Mouse (Mus musculus): ENCODE measurements around the gene Tbl2. TPM values are rescaled to one million over a fixed set of nuclear protein-coding genes. Genes with fewer than 3 reads are reported as not detected.
A peak's percentile ranks its signal among the peaks of the same experiment; 100 is the strongest.

Tbl2 gene
- polyA plus RNA-seq, 1 experiment, result 17.6 TPM

DNA sequence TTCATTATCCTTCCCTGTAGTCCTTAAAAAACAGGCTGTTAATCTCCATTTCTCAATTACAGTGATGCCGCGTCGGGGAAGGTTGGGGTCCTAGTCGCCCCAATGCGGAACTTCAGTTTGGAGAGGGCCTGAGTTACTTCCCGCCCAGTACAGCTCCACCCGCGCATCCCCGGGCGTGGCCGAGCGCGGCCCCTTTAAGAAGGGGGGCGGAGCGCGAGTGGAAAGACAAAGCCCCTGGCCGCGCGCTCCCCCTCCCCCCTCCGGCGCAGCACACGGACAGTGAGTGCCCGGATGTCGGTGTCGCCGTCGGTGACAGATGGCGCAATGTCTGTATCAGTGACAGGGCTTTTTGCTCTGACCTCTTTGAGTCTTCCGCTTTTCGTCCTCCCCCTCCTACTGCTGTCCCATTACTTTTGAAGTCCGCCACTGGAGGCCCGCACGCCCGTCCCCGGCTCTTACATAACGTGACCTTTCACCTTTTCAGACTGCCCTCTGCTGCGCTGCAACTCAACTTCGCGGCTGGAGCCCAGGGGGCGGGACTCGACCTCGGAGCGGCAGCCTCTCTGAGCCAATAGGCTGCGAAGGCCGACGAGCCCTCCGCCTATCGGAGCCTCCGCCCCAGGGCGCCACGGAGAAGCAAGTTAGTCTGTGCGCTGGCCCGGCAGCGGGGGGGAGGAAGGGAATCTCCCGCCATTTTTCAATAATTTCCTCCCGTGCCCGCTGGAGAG lies 37.3 kb downstream of the Tbl2 start, which contains the start of gene Baz1b:
Baz1b (plus strand) TSS at position 644 of the 728 bp plus-strand sequence.
- peak; percentile 99 to 100 for DNase-seq
- TF ChIP-seq CTCF (IDR thresholded peaks at IDR 0.05; ENCODE audit: borderline replicate concordance, insufficient read depth, low read depth, low read length), result no peak
- peak; percentile 57 for TF ChIP-seq POLR2A (IDR thresholded peaks at IDR 0.05; ENCODE audit: borderline replicate concordance, insufficient read depth, low read length)
- peaks cover 18% of the 10 kb centered on the region for H3K4me1 ChIP-seq (ENCODE audit: control insufficient read depth, insufficient read depth, low read length)
- H3K4me3 ChIP-seq (replicated peaks; ENCODE audit: insufficient read depth, low read depth, low read length), result peak within 1 kb of the TSS; percentile 55
- under 1% methylated on average over 57 of the region's 57 CpGs for WGBS
- no peaks in the 10 kb centered on the region for H3K27me3 ChIP-seq (ENCODE audit: control insufficient read depth, insufficient read depth, low read length)
- H3K27ac ChIP-seq (ENCODE audit: insufficient read depth, low read length), result peak within 1 kb of the TSS; percentile 89

DNA sequence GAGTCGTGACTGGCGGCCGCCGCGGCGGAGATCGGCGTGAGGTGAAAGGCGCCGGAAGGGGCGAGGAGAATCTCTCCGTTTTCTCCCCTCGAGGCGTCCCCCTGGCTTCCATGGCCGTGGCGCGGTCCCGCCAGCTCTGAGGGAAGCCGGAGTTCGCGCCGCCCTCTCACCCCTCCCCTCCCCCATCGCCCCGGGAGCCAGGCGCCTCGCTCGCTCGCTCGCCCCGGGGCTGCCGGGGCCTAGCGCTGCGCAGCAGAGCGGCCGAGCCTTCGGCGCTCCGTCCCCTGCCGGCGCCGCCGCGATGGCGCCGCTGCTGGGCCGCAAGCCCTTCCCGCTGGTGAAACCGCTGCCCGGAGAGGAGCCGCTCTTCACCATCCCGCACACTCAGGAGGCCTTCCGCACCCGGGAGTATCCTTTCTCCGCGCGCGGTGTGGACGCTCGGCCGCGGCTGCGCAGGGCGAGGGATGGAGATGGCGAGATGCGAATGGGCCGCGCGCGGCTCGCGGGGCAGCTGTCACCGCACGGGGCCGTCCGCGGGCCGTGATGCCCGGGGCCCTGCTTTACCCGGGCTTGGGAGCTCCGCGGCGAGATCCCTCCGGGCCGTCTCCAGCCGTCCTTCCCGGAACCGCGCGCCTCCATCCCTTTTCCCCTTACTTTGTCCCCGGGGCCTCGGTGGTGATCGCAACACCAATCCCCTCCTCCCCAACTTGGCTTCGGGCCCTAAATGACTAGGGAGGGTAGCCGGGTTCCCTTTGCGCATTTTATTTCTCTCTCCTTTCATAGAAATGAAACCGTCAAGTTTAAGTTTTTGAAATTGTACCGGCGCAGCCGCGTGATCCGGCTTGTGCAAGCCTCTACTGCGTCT lies 38.1 kb downstream of the Tbl2 start:
- Histone ChIP-seq H3K4me1 (ENCODE audit: control insufficient read depth, insufficient read depth, low read length) (peaks cover 14% of the 10 kb centered on the region), H3K4me3 (replicated peaks; ENCODE audit: insufficient read depth, low read depth, low read length) (peak overlapping the region; percentile 55), H3K27ac (ENCODE audit: insufficient read depth, low read length) (peak overlapping the region; percentile 86), H3K27me3 (ENCODE audit: control insufficient read depth, insufficient read depth, low read length) (no peaks in the 10 kb centered on the region)
- no peak for TF ChIP-seq POLR2A (IDR thresholded peaks at IDR 0.05; ENCODE audit: borderline replicate concordance, insufficient read depth, low read length)
- TF ChIP-seq CTCF (IDR thresholded peaks at IDR 0.05; ENCODE audit: borderline replicate concordance, insufficient read depth, low read depth, low read length), result no peak
- DNase-seq, result no peak
- WGBS, result under 1% methylated on average over 101 of the region's 102 CpGs

DNA sequence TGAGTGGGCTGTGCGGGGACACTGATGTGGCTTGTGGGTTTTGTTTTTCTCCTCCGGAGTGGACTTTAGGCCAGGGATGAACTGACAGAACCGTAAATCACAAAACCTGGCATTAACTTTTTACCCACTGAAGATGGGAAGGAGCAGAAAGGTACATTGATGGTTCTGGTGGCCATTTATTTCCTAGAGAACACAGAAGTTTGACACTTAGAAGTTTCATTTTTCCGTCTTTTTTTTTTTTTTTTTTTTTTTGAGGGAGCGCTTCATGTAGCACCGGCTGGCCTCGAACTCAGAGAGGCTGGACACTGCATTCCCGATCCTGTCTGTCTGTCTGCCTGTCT lies 38.7 kb downstream of the Tbl2 start:
- no peaks in the 10 kb centered on the region for H3K27me3 ChIP-seq (ENCODE audit: control insufficient read depth, insufficient read depth, low read length)
- TF ChIP-seq CTCF (IDR thresholded peaks at IDR 0.05; ENCODE audit: borderline replicate concordance, insufficient read depth, low read depth, low read length) (no peak), POLR2A (IDR thresholded peaks at IDR 0.05; ENCODE audit: borderline replicate concordance, insufficient read depth, low read length) (no peak)
- 0 out of 2 replicates have a peak overlapping the region, but pooled peaks have one; percentile 86 for H3K27ac ChIP-seq (ENCODE audit: insufficient read depth, low read length)
- H3K4me1 ChIP-seq (ENCODE audit: control insufficient read depth, insufficient read depth, low read length), result peaks cover 16% of the 10 kb centered on the region
- 0% methylated on average over 8 of the region's 8 CpGs for WGBS
- no peak for DNase-seq
- H3K4me3 ChIP-seq (replicated peaks; ENCODE audit: insufficient read depth, low read depth, low read length), result peak overlapping the region; percentile 55

DNA sequence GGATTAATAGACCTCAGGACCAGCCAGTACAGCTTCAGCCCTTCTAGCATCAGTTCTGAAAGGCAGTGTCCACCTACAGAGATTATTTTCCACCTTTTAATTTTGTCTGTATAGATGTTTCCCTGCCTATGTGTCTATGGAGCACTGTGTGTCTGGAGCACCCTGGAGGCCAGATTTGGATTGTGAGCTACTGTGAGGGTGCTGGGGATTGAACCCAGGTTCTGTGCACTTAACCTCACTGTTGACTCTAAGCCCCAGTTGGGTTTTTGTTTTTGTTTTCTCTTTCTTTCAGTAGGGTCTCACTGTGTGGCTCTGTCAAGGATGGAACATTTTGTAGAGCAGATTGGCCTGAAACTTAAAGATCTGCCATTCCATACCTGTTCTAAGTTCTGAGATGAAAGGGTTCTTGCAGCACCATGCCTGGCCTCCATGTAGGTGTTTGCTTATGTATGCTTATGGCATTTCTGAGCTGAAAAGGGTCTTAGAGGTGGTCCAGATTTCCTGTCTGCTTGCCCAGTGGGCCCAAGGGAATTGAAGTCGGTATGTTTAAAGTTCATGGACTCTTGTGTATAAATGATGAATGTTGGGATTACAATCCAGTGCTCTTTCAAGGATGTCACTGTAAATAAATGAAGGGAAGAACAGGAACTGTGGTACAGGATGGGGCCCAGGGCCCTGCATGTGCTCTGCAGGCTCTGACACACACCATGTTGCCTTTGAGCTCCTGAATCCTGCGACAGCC lies 40.0 kb downstream of the Tbl2 start:
- H3K4me3 ChIP-seq (replicated peaks; ENCODE audit: insufficient read depth, low read depth, low read length), result no peak overlapping the region
- TF ChIP-seq CTCF (IDR thresholded peaks at IDR 0.05; ENCODE audit: borderline replicate concordance, insufficient read depth, low read depth, low read length), result no peak
- no peak for TF ChIP-seq POLR2A (IDR thresholded peaks at IDR 0.05; ENCODE audit: borderline replicate concordance, insufficient read depth, low read length)
- H3K27me3 ChIP-seq (ENCODE audit: control insufficient read depth, insufficient read depth, low read length), result no peaks in the 10 kb centered on the region
- DNase-seq, result no peak
- no peak overlapping the region for H3K27ac ChIP-seq (ENCODE audit: insufficient read depth, low read length)
- H3K4me1 ChIP-seq (ENCODE audit: control insufficient read depth, insufficient read depth, low read length), result peaks cover 13% of the 10 kb centered on the region
- 14% methylated on average over 2 of the region's 2 CpGs for WGBS

GRCm38 (mm10) chr5:135191620-135192019 lies 42.2 kb downstream of the Tbl2 start:
- no peak overlapping the region for H3K27ac ChIP-seq (ENCODE audit: insufficient read depth, low read length)
- TF ChIP-seq POLR2A (IDR thresholded peaks at IDR 0.05; ENCODE audit: borderline replicate concordance, insufficient read depth, low read length) (no peak), CTCF (IDR thresholded peaks at IDR 0.05; ENCODE audit: borderline replicate concordance, insufficient read depth, low read depth, low read length) (peak; percentile 67; the same call in 1 of the 2 replicates)
- H3K27me3 ChIP-seq (ENCODE audit: control insufficient read depth, insufficient read depth, low read length), result no peaks in the 10 kb centered on the region
- DNase-seq, result peak; percentile 69 to 70
- WGBS, result 32% methylated on average over 2 of the region's 2 CpGs
- peaks cover 13% of the 10 kb centered on the region for H3K4me1 ChIP-seq (ENCODE audit: control insufficient read depth, insufficient read depth, low read length)
- H3K4me3 ChIP-seq (replicated peaks; ENCODE audit: insufficient read depth, low read depth, low read length), result peak overlapping the region; percentile 27

- TF ChIP-seq CTCF (IDR thresholded peaks at IDR 0.05; ENCODE audit: borderline replicate concordance, insufficient read depth, low read depth, low read length) (no peak), POLR2A (IDR thresholded peaks at IDR 0.05; ENCODE audit: borderline replicate concordance, insufficient read depth, low read length) (no peak)
- 90% methylated on average over 1 of the region's 1 CpGs for WGBS
- Histone ChIP-seq H3K27me3 (ENCODE audit: control insufficient read depth, insufficient read depth, low read length) (no peaks in the 10 kb centered on the region), H3K27ac (ENCODE audit: insufficient read depth, low read length) (no peak overlapping the region), H3K4me3 (replicated peaks; ENCODE audit: insufficient read depth, low read depth, low read length) (no peak overlapping the region), H3K4me1 (ENCODE audit: control insufficient read depth, insufficient read depth, low read length) (peaks cover 13% of the 10 kb centered on the region)
- no peak for DNase-seq
Observed at GRCm38 (mm10) chr5:135192431-135192830, 43.0 kb downstream of the Tbl2 start.

DNA sequence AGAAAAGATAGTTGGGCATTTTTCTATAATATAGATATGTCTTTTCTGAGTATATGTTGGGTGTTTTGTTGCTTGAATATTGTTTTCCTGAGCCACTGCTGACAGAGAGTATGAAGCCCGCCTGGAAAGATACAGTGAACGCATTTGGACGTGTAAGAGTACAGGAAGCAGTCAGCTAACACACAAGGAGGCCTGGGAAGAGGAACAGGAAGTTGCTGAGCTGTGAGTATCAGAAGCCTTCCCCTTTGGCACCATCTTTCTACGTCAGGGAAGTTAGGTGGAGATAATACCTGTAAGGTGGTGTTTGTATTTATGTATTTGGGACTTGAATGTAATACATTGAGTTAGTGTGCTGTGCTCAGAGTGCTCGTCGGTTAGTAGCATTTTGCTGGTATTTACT lies 46.9 kb downstream of the Tbl2 start:
- 62% methylated on average over 6 of the region's 6 CpGs for WGBS
- peaks cover 7% of the 10 kb centered on the region; the same call in 1 of the 2 replicates for H3K4me1 ChIP-seq (ENCODE audit: control insufficient read depth, insufficient read depth, low read length)
- TF ChIP-seq POLR2A (IDR thresholded peaks at IDR 0.05; ENCODE audit: borderline replicate concordance, insufficient read depth, low read length) (no peak), CTCF (IDR thresholded peaks at IDR 0.05; ENCODE audit: borderline replicate concordance, insufficient read depth, low read depth, low read length) (no peak)
- H3K27ac ChIP-seq (ENCODE audit: insufficient read depth, low read length), result no peak overlapping the region
- no peak for DNase-seq
- H3K27me3 ChIP-seq (ENCODE audit: control insufficient read depth, insufficient read depth, low read length), result no peaks in the 10 kb centered on the region
- H3K4me3 ChIP-seq (replicated peaks; ENCODE audit: insufficient read depth, low read depth, low read length), result no peak overlapping the region
